In the genomic region with DNA sequence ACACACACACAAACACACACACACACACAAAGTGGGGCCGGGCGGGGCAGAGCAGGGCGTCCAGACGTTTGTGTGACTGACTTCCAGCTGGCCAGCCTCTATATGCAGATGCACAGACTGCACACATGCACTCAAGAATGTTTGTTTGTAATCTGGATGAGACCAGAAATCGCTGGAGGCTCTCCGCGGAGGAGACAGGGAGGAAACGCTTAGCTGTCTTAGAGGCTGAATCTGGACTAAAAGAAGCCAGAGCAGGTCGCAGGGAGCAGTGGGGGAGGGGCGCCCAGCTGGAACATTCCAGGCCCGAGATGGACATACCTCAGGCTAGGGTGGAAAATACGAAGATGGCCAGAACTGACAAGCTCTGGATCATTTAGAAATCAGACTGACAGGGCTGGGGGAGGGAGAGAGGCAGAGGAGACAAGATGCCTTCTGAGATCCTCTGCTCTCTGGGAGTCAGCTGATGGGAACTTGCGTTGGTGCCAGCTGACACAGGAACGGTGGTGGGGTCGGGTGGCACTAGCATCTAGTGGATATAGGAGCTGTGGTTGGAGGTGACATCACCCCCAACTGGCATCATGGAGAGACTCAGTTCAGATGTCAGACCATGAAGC, we compare ENCODE assay signal across 8 mouse cellular contexts. TPM values are rescaled to one million over a fixed set of nuclear protein-coding genes. Genes with fewer than 3 reads are reported as not detected.
DNase-seq lines count a peak whose midpoint lies in the region; ATAC-seq and TF ChIP-seq lines count a peak whose summit lies in the region.

No protein-coding gene starts in this region.

- H3K27ac ChIP-seq in heart, embryonic 10.5 days, result peak overlapping the region; percentile 86
- peak overlapping the region; percentile 46; the same call in 1 of the 2 replicates for H3K27ac ChIP-seq in forebrain, embryonic 13.5 days
- H3K27ac ChIP-seq in kidney, embryonic 15.5 days, result peak overlapping the region; percentile 81
- 0 out of 2 replicates have a peak overlapping the region, but pooled peaks have one; percentile 6 for H3K27ac ChIP-seq in olfactory bulb, adult 2 months (ENCODE audit: insufficient read depth, low read depth, low read length)

- no peak for TF ChIP-seq POLR2A in olfactory bulb, adult 2 months (IDR thresholded peaks at IDR 0.05; ENCODE audit: insufficient read depth, low read depth, low read length)

- 0 out of 2 replicates have a peak overlapping the region, but pooled peaks have one; percentile 15 for H3K4me3 ChIP-seq in heart, embryonic 10.5 days
- H3K4me3 ChIP-seq in forebrain, embryonic 13.5 days, result no peak overlapping the region
- H3K4me3 ChIP-seq in kidney, embryonic 15.5 days (replicated peaks), result no peak overlapping the region
- H3K4me3 ChIP-seq in olfactory bulb, adult 2 months (ENCODE audit: insufficient read depth, low read depth, low read length), result no peak overlapping the region

- H3K4me1 ChIP-seq in heart, embryonic 10.5 days, result peaks cover 34% of the 10 kb centered on the region
- peaks cover 8% of the 10 kb centered on the region for H3K4me1 ChIP-seq in forebrain, embryonic 13.5 days
- H3K4me1 ChIP-seq in kidney, embryonic 15.5 days, result peaks cover 34% of the 10 kb centered on the region
- H3K4me1 ChIP-seq in olfactory bulb, adult 2 months (ENCODE audit: control insufficient read depth, insufficient read depth, low read length), result peaks cover 14% of the 10 kb centered on the region

- no peak for TF ChIP-seq CTCF in olfactory bulb, adult 2 months (IDR thresholded peaks at IDR 0.05; ENCODE audit: insufficient read depth, low read depth, low read length)

- no peaks in the 10 kb centered on the region for H3K36me3 ChIP-seq in heart, embryonic 10.5 days
- H3K36me3 ChIP-seq in forebrain, embryonic 13.5 days (ENCODE audit: poor library complexity, severe bottlenecking), result no peaks in the 10 kb centered on the region
- H3K36me3 ChIP-seq in kidney, embryonic 15.5 days, result no peaks in the 10 kb centered on the region

- H3K9ac ChIP-seq in forebrain, embryonic 13.5 days, result no peak overlapping the region
- peak overlapping the region; percentile 31; the same call in 1 of the 2 replicates for H3K9ac ChIP-seq in kidney, embryonic 15.5 days

- WGBS in heart, embryonic 10.5 days, result 20% methylated on average over 15 of the region's 15 CpGs
- 36% methylated on average over 15 of the region's 15 CpGs for WGBS in forebrain, embryonic 13.5 days
- WGBS in kidney, embryonic 15.5 days, result 16% methylated on average over 15 of the region's 15 CpGs
- 32% methylated on average over 15 of the region's 15 CpGs for WGBS in olfactory bulb, adult 2 months

- no peak for DNase-seq in heart, embryonic 10.5 days (ENCODE audit: low spot score)
- no peak for DNase-seq in heart, postnatal 25 days (ENCODE audit: low spot score)
- peak; percentile 78 for DNase-seq in NIH3T3 (ENCODE audit: low read depth)
- DNase-seq in spleen, postnatal 4 days (ENCODE audit: low spot score in 2 of 2), result no peak
- DNase-seq in layer of hippocampus, postnatal 25 days (ENCODE audit: extremely low spot score in 1 of 2, low spot score in 1 of 2), result no peak

- H3K4me2 ChIP-seq in forebrain, embryonic 13.5 days, result no peak overlapping the region
- no peak overlapping the region for H3K4me2 ChIP-seq in kidney, embryonic 15.5 days

- intact Hi-C loops in heart, postnatal 25 days (cut with DNase I), result no loop called here

- ATAC-seq in forebrain, embryonic 13.5 days, result no peak
- ATAC-seq in kidney, embryonic 15.5 days (replicated peaks; ENCODE audit: low FRiP score), result peak; percentile 41

- H3K27me3 ChIP-seq in heart, embryonic 10.5 days (ENCODE audit: insufficient read depth, poor library complexity, severe bottlenecking), result no peaks in the 10 kb centered on the region
- no peaks in the 10 kb centered on the region for H3K27me3 ChIP-seq in forebrain, embryonic 13.5 days
- no peaks in the 10 kb centered on the region for H3K27me3 ChIP-seq in kidney, embryonic 15.5 days

- no peaks in the 10 kb centered on the region for H3K9me3 ChIP-seq in heart, embryonic 10.5 days
- no peaks in the 10 kb centered on the region for H3K9me3 ChIP-seq in forebrain, embryonic 13.5 days (replicated peaks)
- H3K9me3 ChIP-seq in kidney, embryonic 15.5 days (replicated peaks), result no peaks in the 10 kb centered on the region

RNA-seq across cellular contexts. Expression of a gene that starts 7.6 kb away (rescaled TPM):
- 57.1 and 58.5 TPM in 2 replicates for polyA plus RNA-seq in heart, embryonic 10.5 days (2016; fragmentation: Nextera tagmentation; extraction: Ambion mirVana)
- total RNA-seq in heart, postnatal 25 days (2021), result 10 to 100 TPM; 44.5 to 48.7 TPM
- polyA plus RNA-seq in forebrain, embryonic 13.5 days (2015; fragmentation: Nextera tagmentation; extraction: Ambion mirVana), result 73.3 and 85.4 TPM in 2 replicates
- polyA plus RNA-seq in kidney, embryonic 15.5 days (2015; fragmentation: Nextera tagmentation; extraction: Ambion mirVana), result 67.1 and 68.3 TPM in 2 replicates
- 440 TPM in 1 of 2 replicates, not detected in the other for polyA plus RNA-seq in olfactory bulb, adult 2 months (2012; ENCODE audit: insufficient read depth, insufficient read length, low replicate concordance, missing spikeins)
- 100 to 1,000 TPM; 140 to 173 TPM for total RNA-seq in layer of hippocampus, postnatal 25 days (2021)

Comparison
In these comparisons a context has a peak if more than half of its experiments do, and no peak if none do; other contexts are left out.
1. H3K27ac ChIP-seq: peak in every context shown above with its lines; median percentile 86 in heart, embryonic 10.5 days; 81 in kidney, embryonic 15.5 days; 46 in forebrain, embryonic 13.5 days; 6 in olfactory bulb, adult 2 months.